Mouse (Mus musculus): ENCODE measurements around the gene Plvap. TPM values are rescaled to one million over a fixed set of nuclear protein-coding genes. Genes with fewer than 3 reads are reported as not detected.

Plvap gene
- under 1 TPM; 0.39 to 0.52 TPM for total RNA-seq (2023)

GRCm38 (mm10) chr8:71511644-71512043 is at the start of gene Plvap:
Gene Plvap (minus strand): TSS chr8:71511752.

GRCm38 (mm10) chr8:71558071-71558957 is 46.8 kb upstream of the Plvap start, which contains the start of gene Tmem221:
Gene Tmem221 (minus strand): TSS chr8:71558871.

DNA sequence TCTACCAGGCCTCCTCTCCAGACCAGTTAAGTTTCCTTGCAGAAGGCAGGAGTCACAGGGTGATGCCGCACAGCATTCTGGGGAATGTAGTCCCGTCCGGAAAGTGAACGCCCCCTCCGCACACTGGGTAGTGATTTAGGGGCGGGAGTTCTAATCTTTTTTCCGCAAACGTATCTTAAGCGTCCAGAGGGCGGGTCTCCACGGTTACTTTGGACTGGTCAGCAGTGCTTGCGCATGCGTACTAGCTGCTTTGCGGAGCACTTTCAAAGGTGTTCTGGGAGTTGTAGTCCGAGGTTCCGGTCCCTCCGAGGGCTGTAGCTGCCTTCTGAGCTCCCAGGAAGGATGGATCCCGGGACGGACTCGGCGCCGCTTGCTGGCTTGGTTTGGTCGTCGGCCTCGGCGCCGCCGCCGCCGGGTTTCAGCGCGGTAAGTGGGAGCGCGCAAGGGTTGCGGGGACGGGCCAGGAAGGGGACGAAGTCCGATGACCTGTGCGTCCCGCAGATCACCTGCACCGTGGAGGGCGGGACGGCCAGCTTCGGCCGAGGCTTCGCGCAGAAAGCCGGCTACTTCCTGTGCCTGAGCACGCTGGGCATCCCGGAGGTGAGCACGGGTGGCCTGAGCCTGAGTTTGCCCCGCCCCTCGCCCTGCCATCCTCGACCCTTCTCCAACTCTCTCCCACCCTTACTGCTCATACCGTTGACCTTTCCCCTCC is 31.2 kb upstream of the Plvap start, which contains the start of gene Mvb12a:
Gene Mvb12a (plus strand): TSS at position 291 of the 712 bp plus-strand sequence.

GRCm38 (mm10) chr8:71537028-71537867 is 25.7 kb upstream of the Plvap start, which contains the start of gene Bst2:
Gene Bst2 (minus strand): TSS chr8:71537456.

DNA sequence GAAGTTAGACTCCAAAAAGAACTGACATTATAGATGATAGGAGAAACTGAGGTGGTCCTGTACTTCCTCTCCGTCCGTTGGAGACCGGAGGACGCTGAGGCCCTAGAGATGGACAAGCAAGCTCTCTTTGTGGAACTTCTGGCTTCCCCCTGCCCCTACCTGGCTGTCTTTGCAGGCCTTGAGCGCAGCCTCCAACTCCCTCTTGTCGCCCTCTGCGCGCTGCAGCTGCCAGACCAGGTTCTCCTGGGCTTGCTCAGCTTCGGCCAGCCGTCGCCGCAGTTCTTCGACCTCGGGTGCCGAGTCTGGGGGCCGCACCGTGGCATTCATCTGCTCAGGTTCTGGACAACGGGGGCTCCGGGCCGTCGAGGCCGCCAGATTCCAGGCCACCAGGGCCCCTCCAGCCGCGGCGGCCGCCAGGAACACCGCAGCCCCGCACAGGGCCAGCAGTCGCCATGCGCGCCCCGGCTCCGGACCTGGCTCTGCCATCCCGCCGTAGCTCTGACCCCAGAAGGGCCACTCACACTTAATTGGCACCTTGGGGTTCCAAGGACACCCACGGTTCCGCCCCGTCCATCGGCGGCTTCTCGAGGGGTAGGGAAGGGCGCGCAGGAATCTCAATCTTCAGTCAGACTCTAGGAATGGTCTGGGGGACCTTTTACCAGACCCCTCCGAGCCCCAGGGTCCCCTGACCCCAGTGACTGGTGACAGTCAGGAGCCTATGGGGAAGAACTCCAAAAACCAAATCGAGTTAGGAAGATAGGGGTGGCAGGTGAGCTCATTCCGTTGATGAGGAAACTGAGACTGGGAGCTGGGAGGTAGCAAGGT is 13.9 kb upstream of the Plvap start, which contains the start of gene Ccdc194:
Gene Ccdc194 (minus strand): TSS at position 486 of the 825 bp plus-strand sequence.

DNA sequence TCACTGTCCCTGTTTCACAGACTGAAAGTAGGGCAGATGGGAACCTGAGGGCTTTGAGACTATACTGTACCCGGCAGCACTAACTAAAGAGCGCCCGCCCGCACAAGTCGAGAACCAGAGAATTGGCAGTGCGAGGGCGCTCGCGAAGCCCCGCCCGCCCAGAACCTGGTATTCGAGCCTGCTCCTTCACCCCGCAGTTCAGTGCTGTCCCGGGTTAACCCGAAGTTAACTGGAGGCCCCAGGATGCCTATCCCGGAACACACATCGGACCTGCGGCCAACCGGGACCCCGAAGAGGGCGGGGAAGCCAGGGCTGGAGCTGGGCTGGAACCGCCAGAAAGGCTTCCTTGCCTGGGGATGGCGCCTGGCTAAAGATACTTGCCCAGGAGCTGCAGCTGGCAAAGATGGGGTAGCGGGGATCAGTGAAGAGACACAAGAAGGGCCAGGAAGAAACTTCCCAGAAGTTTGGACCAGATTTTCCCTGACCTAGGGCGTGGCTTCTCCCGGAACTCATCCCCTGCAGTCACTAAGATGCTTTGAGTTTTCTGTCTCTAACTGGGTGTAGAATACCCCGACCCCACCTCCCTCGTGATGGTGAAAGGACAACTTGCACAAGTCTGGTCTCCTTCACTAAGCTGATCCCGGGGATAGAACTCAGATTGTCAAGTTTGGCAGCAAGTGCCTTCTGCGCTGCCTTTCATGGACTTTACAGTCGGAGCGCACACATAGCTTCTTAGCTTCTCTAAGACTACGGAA is 23.7 kb downstream of the Plvap start, which contains the start of gene Gtpbp3:
Gene Gtpbp3 (plus strand): TSS at position 413 of the 755 bp plus-strand sequence.

DNA sequence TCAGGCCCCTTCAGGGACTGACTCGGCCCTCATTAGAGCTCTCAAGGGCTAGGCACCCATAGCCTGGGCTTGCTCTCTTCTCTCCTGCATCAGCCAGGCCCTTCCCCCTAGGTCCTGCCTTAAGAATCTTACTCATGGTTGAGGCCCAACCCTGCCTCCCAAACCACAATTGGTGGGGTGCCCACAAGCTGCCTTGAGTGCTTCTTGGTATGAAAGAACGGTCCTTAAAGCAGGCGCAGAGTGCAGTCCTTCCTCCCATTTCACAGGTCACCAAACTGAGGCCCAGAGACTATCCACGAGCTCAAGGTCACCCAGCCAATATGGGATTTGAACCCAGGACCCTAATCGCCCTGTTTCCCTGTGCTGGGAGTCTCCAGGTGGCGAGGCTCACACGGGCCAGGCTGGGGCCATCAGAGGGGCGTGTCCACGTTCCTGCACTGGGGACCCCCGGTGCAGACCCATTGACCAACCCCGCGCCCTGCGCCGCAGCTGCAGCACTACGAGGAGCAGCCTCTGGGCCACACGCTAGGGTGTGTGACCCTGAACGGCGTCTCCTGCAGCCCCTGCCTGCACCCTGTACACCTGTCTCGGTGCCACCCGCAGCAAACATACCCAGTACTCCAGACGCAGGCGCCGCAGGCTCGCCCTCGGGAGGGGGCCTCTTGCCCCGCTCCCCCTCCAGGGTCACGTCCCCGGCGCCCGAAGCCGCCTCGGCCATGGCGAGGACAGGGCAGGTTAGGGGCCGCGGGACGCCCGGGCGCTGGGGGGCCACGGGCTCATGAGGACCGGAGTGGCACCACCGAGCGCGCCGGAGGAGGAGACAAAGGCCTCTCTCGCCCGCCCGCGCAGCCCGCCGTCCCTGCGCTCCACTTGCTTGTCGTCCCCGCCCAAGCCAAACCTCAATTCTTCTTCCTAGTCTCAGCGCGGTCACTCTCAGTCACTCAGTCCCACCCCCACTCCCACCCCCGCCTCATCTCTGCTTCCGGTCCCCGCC is 26.1 kb downstream of the Plvap start, which contains the start of gene Ano8:
Gene Ano8 (minus strand): TSS at position 822 of the 994 bp plus-strand sequence.

GRCm38 (mm10) chr8:71468916-71469315 is 42.6 kb downstream of the Plvap start, which contains the start of gene Dda1:
Gene Dda1 (plus strand): TSS chr8:71469199.

GRCm38 (mm10) chr8:71464513-71465500 is 46.7 kb downstream of the Plvap start, which contains the start of gene Mrpl34:
Gene Mrpl34 (plus strand): TSS chr8:71464959.

GRCm38 (mm10) chr8:71463188-71464033 is 48.1 kb downstream of the Plvap start, which contains the start of gene Abhd8:
Gene Abhd8 (minus strand): TSS chr8:71463655.

Other genes starting within 250 kb of the Plvap start
- 100 to 1,000 TPM; 180 to 187 TPM for gene Myo9b, start 239.0 kb downstream of the Plvap start, total RNA-seq (2023)
- gene Haus8, start 238.8 kb downstream of the Plvap start, total RNA-seq (2023), result 10 to 100 TPM; 59.4 to 61.7 TPM
- 100 to 1,000 TPM; 219 to 241 TPM for gene Use1, start 144.9 kb downstream of the Plvap start, total RNA-seq (2023)
- 10 to 100 TPM; 16.6 to 25.2 TPM for gene Ocel1, start 140.5 kb downstream of the Plvap start, total RNA-seq (2023)
- gene Nr2f6, start 129.8 kb downstream of the Plvap start, total RNA-seq (2023), result 10 to 100 TPM; 27.3 to 30.2 TPM
- gene Ushbp1, start 116.0 kb downstream of the Plvap start, total RNA-seq (2023), result 1 to 10 TPM; 2.0 to 3.8 TPM
- 10 to 100 TPM; 63.3 to 81.3 TPM for gene Babam1, start 114.9 kb downstream of the Plvap start, total RNA-seq (2023)
- under 1 TPM in 1 of 2 experiments, not detected in 1; 0.43 TPM for gene Ankle1, start 105.7 kb downstream of the Plvap start, total RNA-seq (2023)
- 1 to 10 TPM; 6.3 to 8.4 TPM for gene Abhd8, start 48.1 kb downstream of the Plvap start, total RNA-seq (2023)
- 10 to 100 TPM; 33.8 to 34.0 TPM for gene Mrpl34, start 46.8 kb downstream of the Plvap start, total RNA-seq (2023)
- 10 to 100 TPM; 76.1 to 77.5 TPM for gene Dda1, start 42.6 kb downstream of the Plvap start, total RNA-seq (2023)
- 10 to 100 TPM in 1 of 2 experiments, 1 to 10 TPM in 1; 8.5 to 10.6 TPM for gene Ano8, start 25.8 kb downstream of the Plvap start, total RNA-seq (2023)
- 10 to 100 TPM; 11.0 to 14.0 TPM for gene Gtpbp3, start 23.6 kb downstream of the Plvap start, total RNA-seq (2023)
- not detected for gene Ccdc194, start 14.0 kb upstream of the Plvap start, total RNA-seq (2023)
- gene Bst2, start 25.7 kb upstream of the Plvap start, total RNA-seq (2023), result 10 to 100 TPM; 79.0 to 83.2 TPM
- 10 to 100 TPM; 36.8 to 45.1 TPM for gene Mvb12a, start 31.2 kb upstream of the Plvap start, total RNA-seq (2023)
- gene Tmem221, start 47.1 kb upstream of the Plvap start, total RNA-seq (2023), result 1 to 10 TPM; 1.2 to 2.1 TPM
- gene Nxnl1, start 54.8 kb upstream of the Plvap start, total RNA-seq (2023), result not detected
- gene Slc27a1, start 57.1 kb upstream of the Plvap start, total RNA-seq (2023), result 1 to 10 TPM; 3.9 to 5.8 TPM
- 10 to 100 TPM; 84.7 to 86.7 TPM for gene Pgls, start 80.4 kb upstream of the Plvap start, total RNA-seq (2023)
- gene Fam129c, start 85.9 kb upstream of the Plvap start, total RNA-seq (2023), result 1 to 10 TPM; 4.3 to 6.5 TPM
- 100 to 1,000 TPM; 129 to 131 TPM for gene Colgalt1, start 99.2 kb upstream of the Plvap start, total RNA-seq (2023)
- 1 to 10 TPM; 1.1 to 1.3 TPM for gene Unc13a, start 160.0 kb upstream of the Plvap start, total RNA-seq (2023)
- gene Jak3, start 164.5 kb upstream of the Plvap start, total RNA-seq (2023), result 10 to 100 TPM; 32.0 to 37.6 TPM
- gene Insl3, start 177.5 kb upstream of the Plvap start, total RNA-seq (2023), result 10 to 100 TPM; 11.5 to 14.2 TPM
- under 1 TPM; 0.61 to 0.66 TPM for gene B3gnt3, start 190.0 kb upstream of the Plvap start, total RNA-seq (2023)
- 10 to 100 TPM; 21.1 to 26.8 TPM for gene Fcho1, start 214.0 kb upstream of the Plvap start, total RNA-seq (2023)

Data from monocyte, adult 59 days (primary cell).